27 mouse cellular contexts compared by ENCODE assay signal in the genomic region with DNA sequence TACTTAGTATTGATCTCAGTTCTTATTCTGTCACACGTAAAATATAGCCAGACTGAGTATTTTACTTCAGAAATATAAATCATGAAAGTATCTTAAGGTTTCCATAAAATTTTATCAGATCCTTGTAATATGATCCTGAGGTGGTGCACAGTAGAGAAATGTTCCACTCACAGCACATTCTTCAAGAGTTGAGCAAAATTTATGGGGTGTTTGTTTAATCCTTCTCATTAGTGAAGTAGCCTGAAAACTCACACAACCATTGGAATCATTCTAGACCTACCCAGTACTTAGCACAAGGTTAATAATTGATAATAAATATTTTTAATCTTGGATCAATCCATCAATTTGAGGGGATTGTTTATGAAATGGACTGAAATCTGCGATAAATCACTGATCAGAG. TPM values are rescaled to one million over a fixed set of nuclear protein-coding genes. Genes with fewer than 3 reads are reported as not detected.
DNase-seq lines count a peak whose midpoint lies in the region; ATAC-seq and TF ChIP-seq lines count a peak whose summit lies in the region.
"Had no signal": no experiment of that assay in that cellular context is flagged by ENCODE, and none has a peak within 500 bp of the region (broad histone marks: within the 10 kb centered on the region; RNA-seq: fewer than 3 reads in every experiment).

No protein-coding gene starts in this region.

- peak; percentile 21 for DNase-seq in kidney, postnatal 0 days (ENCODE audit: low spot score)
- no peak for DNase-seq in kidney, postnatal 36 days
- peak; percentile 10 for DNase-seq in Muller cell, postnatal 12 days (ENCODE audit: inconsistent ontology term)
- DNase-seq in embryonic facial prominence, embryonic 10.5 days (ENCODE audit: low spot score), result no peak
- no peak for DNase-seq in heart, postnatal 14 days
- no peak for DNase-seq in urinary bladder, postnatal 36 days (ENCODE audit: low spot score in 2 of 2)
- DNase-seq: adrenal gland, postnatal 10 days; adrenal gland, postnatal 36 days; cerebellum, adult 18-20 months; cerebellum, adult 9-10 months; cerebellum, postnatal 14 days; gastrocnemius, adult 2 months; gastrocnemius, postnatal 14 days; heart, adult 11 months; heart, postnatal 36 days had no signal

- H3K4me3 ChIP-seq in kidney, postnatal 0 days (replicated peaks; ENCODE audit: low read depth, low read length), result no peak overlapping the region
- no peak overlapping the region for H3K4me3 ChIP-seq in embryonic facial prominence, embryonic 10.5 days
- H3K4me3 ChIP-seq in limb, embryonic 12.5 days (replicated peaks), result no peak overlapping the region
- H3K4me3 ChIP-seq: forebrain, embryonic 10.5 days; forebrain, embryonic 13.5 days; gastrocnemius, adult 2 months; hindbrain, embryonic 10.5 days; hindbrain, embryonic 13.5 days had no signal

- no peaks in the 10 kb centered on the region for H3K27me3 ChIP-seq in kidney, postnatal 0 days (ENCODE audit: insufficient read depth, low read length)
- H3K27me3 ChIP-seq in embryonic facial prominence, embryonic 10.5 days (replicated peaks; ENCODE audit: low read depth, poor library complexity, severe bottlenecking), result peaks cover 9% of the 10 kb centered on the region; the same call in 1 of the 2 replicates
- H3K27me3 ChIP-seq in limb, embryonic 12.5 days, result 0 out of 2 replicates have a peak, but pooled peaks cover 2% of the 10 kb centered on the region
- H3K27me3 ChIP-seq: forebrain, embryonic 13.5 days; hindbrain, embryonic 13.5 days had no signal

- no peak overlapping the region for H3K27ac ChIP-seq in kidney, postnatal 0 days
- H3K27ac ChIP-seq in embryonic facial prominence, embryonic 10.5 days (replicated peaks), result 0 out of 2 replicates have a peak overlapping the region, but pooled peaks have one; percentile 48
- H3K27ac ChIP-seq in limb, embryonic 12.5 days, result 0 out of 2 replicates have a peak overlapping the region, but pooled peaks have one; percentile 29
- H3K27ac ChIP-seq: forebrain, embryonic 10.5 days; forebrain, embryonic 13.5 days; gastrocnemius, adult 2 months; hindbrain, embryonic 10.5 days; hindbrain, embryonic 13.5 days had no signal

- H3K4me2 ChIP-seq in kidney, postnatal 0 days (ENCODE audit: low read length), result no peak overlapping the region
- H3K4me2 ChIP-seq in limb, embryonic 12.5 days, result no peak overlapping the region
- H3K4me2 ChIP-seq: forebrain, embryonic 13.5 days; heart, embryonic 11.5 days; hindbrain, embryonic 13.5 days had no signal

- no peaks in the 10 kb centered on the region for H3K9me3 ChIP-seq in kidney, postnatal 0 days (replicated peaks; ENCODE audit: low read length)
- H3K9me3 ChIP-seq in embryonic facial prominence, embryonic 10.5 days, result no peaks in the 10 kb centered on the region
- no peaks in the 10 kb centered on the region for H3K9me3 ChIP-seq in limb, embryonic 12.5 days
- H3K9me3 ChIP-seq: forebrain, embryonic 10.5 days; forebrain, embryonic 13.5 days; hindbrain, embryonic 10.5 days; hindbrain, embryonic 13.5 days had no signal

- no peaks in the 10 kb centered on the region for H3K4me1 ChIP-seq in kidney, postnatal 0 days (replicated peaks; ENCODE audit: insufficient read depth, low read length)
- peaks cover 19% of the 10 kb centered on the region for H3K4me1 ChIP-seq in embryonic facial prominence, embryonic 10.5 days
- H3K4me1 ChIP-seq in limb, embryonic 12.5 days (replicated peaks), result peaks cover 3% of the 10 kb centered on the region; the same call in 1 of the 2 replicates
- H3K4me1 ChIP-seq: forebrain, embryonic 10.5 days; forebrain, embryonic 13.5 days; hindbrain, embryonic 10.5 days; hindbrain, embryonic 13.5 days had no signal

- H3K36me3 ChIP-seq in kidney, postnatal 0 days (ENCODE audit: insufficient read depth, low read length), result no peaks in the 10 kb centered on the region
- no peaks in the 10 kb centered on the region for H3K36me3 ChIP-seq in embryonic facial prominence, embryonic 10.5 days (replicated peaks)
- H3K36me3 ChIP-seq in limb, embryonic 12.5 days, result no peaks in the 10 kb centered on the region
- H3K36me3 ChIP-seq: forebrain, embryonic 10.5 days; hindbrain, embryonic 10.5 days; hindbrain, embryonic 13.5 days had no signal

- 38% methylated on average over 2 of the region's 2 CpGs for WGBS in kidney, postnatal 0 days
- WGBS in embryonic facial prominence, embryonic 10.5 days, result 46% methylated on average over 2 of the region's 2 CpGs
- WGBS in limb, embryonic 12.5 days, result 43% methylated on average over 2 of the region's 2 CpGs

- H3K9ac ChIP-seq in kidney, postnatal 0 days (ENCODE audit: low read depth, low read length), result no peak overlapping the region
- H3K9ac ChIP-seq in limb, embryonic 12.5 days (replicated peaks), result no peak overlapping the region
- H3K9ac ChIP-seq: forebrain, embryonic 13.5 days; hindbrain, embryonic 13.5 days had no signal

- ATAC-seq in kidney, postnatal 0 days (replicated peaks; ENCODE audit: low FRiP score, low read depth), result no peak
- ATAC-seq in limb, embryonic 12.5 days (ENCODE audit: insufficient number of reproducible peaks, insufficient read depth, low FRiP score, low TSS enrichment, low read depth), result peak; percentile 20; the same call in 1 of the 2 replicates
- ATAC-seq: CD4-positive, CD25-positive, alpha-beta regulatory T cell, adult 4 months; forebrain, embryonic 13.5 days; forebrain, embryonic 16.5 days; hindbrain, embryonic 16.5 days; inflammation-experienced regulatory T-cells, adult 6 months; Patski had no signal

- intact Hi-C loops in heart, postnatal 14 days (cut with DNase I), result no loop called here

- TF ChIP-seq CTCF in kidney, postnatal 0 days (IDR thresholded peaks at IDR 0.05; ENCODE audit: low read depth), result no peak

RNA-seq across cellular contexts. Expression of a gene that starts 22.9 kb away (rescaled TPM):
- 4.3 and 4.8 TPM in 2 replicates for polyA plus RNA-seq in kidney, postnatal 0 days (2015; fragmentation: Nextera tagmentation; extraction: Ambion mirVana)
- polyA plus RNA-seq in embryonic facial prominence, embryonic 10.5 days (2016; fragmentation: Nextera tagmentation; extraction: Ambion mirVana), result 18.9 and 19.1 TPM in 2 replicates
- polyA plus RNA-seq in limb, embryonic 12.5 days (2016; fragmentation: Nextera tagmentation; extraction: Ambion mirVana), result 19.1 and 21.0 TPM in 2 replicates
- 1 to 10 TPM; 2.7 to 3.2 TPM for total RNA-seq in heart, postnatal 14 days (2021)
- polyA plus RNA-seq: C2C12, Patski had no signal

Comparison
In these comparisons a context has a peak if more than half of its experiments do, and no peak if none do; other contexts are left out.
1. DNase-seq: peak in kidney, postnatal 0 days (single experiment) and Muller cell, postnatal 12 days (single experiment); none in kidney, postnatal 36 days (0 of 2), embryonic facial prominence, embryonic 10.5 days (single experiment), heart, postnatal 14 days (0 of 2) and urinary bladder, postnatal 36 days (0 of 2).